Mouse (Mus musculus) adrenal gland, postnatal 25 days (tissue): Measurements from ENCODE around the gene Fancm. TPM values are rescaled to one million over a fixed set of nuclear protein-coding genes. Genes with fewer than 3 reads are reported as not detected.
"Not testable (repeated sequence)": the region's sequence is repeated elsewhere in the genome, so short reads cannot be mapped to it uniquely, and the experiment has no call there.

Source experiments
- DNase-seq: peaks from one replicate; pipeline ENCODE4 v3.0.0; 2021; ENCODE audit warnings: mixed read lengths
- long read RNA-seq: library from polyadenylated mRNA; stranded (forward); transcript quantifications from one replicate; pipeline ENCODE4 v2.0.0, GENCODE M21; 2021
- total RNA-seq: library from RNA; stranded (reverse); gene quantifications from 2 replicates; pipeline ENCODE4 v1.2.3, GENCODE M21; 2021

Gene Fancm
- total RNA-seq: 14.5 and 17.6 TPM in 2 replicates
- long read RNA-seq, partial matches to known transcripts: 0 of 2 reads
- long read RNA-seq, other reads (novel, unspliced or antisense): 1 of 2 reads

DNA sequence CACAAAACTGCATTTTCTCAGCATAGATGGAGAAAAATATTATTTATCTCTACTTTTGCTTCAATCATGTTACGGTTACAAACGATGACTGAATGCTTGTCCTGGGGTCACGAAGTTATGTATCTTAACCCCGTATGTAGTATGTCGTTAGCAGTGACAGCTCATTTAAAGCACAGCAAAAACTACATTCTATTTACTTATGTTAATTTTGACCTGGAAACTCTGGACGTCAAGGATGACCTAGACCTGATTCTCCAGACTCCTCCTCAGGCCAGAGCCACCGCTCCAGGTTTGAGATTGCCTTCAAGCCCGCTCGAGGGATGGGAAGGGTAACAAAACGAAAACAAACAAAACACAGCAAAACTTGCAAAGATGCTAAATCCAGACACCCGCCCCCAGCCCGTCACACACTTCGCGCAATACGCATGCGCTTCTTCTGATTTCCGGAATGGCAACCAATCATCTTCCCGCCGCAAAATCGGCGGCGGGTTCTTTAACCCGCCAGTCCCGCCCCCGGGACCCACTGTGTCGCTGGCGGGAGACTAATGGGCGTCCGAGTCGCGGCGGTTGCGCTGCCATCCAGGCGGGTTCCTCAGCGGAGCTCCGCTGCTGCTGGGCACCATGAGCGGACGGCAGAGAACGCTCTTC is at the start of gene Fancm:
TSS of gene Fancm (plus strand) at position 519 of the 648 bp plus-strand sequence.
- peak; percentile 89 for DNase-seq

- DNase-seq: no peak
Observed at GRCm38 (mm10) chr12:65035839-65036189, 39.6 kb upstream of the Fancm start.

DNA sequence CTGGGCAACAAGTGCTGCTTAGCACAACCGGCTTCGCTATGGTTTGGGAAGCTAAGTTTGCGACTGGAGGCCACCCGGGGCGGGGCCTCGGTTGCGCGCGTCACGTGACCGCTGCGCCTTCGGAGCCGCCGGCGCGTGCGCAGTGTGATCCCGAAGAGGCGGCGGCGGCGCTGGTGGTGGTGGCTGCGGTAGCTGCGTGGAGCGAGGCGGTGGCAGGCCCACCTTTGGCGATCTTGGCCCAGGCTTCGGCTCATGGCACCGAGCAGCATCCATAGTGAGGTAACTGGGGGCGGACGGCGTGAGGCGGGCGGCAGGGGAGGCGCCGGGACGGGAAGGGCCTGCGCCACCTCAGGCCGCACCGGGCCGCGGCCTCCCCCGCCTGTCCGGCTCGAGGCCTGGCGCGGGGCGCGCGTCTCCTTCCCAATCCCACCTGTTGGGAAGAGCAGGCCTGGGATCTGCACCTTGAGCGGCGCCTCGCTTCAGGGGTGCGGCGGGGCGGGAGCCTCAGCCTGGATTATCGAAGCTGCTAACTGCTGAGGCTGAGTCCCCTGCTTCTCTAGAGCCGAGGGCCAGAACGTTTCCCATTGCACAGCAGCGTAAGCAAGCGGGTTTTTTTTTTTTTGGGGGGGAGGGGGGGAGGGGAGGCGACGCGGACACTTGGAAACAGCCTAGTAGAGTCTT is 39.1 kb upstream of the Fancm start, which contains the start of gene Prpf39:
TSS of gene Prpf39 (plus strand) at position 144 of the 681 bp plus-strand sequence.
- DNase-seq: peak; percentile 94

GRCm38 (mm10) chr12:65036892-65037545 is 38.4 kb upstream of the Fancm start:
- no peak for DNase-seq

GRCm38 (mm10) chr12:65037546-65037937 is 37.9 kb upstream of the Fancm start:
- peak; percentile 29 for DNase-seq

DNA sequence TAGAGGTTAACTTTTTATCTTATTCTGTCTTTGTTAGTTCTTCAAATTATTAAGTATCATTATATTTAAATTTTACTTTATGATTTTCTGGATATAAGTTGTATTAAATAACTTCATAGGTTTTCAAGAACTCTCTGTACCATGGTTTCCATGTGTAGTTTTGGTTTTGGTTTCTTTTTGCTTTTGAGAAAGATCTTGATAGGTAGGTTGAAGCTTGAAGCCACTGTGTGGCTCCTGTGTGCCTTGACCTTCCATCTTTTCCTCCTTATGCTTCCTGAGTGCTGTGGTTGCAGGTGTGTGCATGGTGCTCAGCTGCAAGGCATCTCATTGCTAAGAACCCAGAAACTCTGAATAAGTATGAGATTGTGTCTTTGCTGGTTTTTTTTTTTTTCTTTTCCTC is 26.6 kb upstream of the Fancm start:
- DNase-seq: no peak

- no peak for DNase-seq
Observed at GRCm38 (mm10) chr12:65058203-65058602, 17.2 kb upstream of the Fancm start.

DNA sequence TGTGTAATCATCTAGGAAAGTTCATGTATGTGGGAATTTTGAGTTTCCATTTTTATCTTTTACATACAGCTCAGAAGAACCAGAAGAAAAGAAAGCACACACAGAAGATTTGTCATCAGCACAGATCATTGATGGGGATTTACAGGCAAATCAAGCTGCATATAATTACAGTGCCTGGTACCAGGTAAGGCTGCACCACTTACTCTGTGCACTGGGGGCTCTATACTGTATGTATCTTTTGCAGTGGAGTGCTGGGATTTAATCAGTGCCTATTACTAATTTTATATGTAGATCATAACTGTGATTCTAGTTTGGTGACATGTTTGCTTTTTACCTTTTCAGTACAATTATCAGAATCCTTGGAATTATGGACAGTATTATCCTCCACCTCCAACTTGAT is 14.3 kb upstream of the Fancm start:
- no peak for DNase-seq

- no peak for DNase-seq
Observed at GRCm38 (mm10) chr12:65065241-65065640, 10.2 kb upstream of the Fancm start.

GRCm38 (mm10) chr12:65066234-65066633 is 9.2 kb upstream of the Fancm start:
- no peak for DNase-seq

GRCm38 (mm10) chr12:65068409-65068808 is 7.0 kb upstream of the Fancm start:
- no peak for DNase-seq

- no peak for DNase-seq
Observed at GRCm38 (mm10) chr12:65072911-65073610, 2.3 kb upstream of the Fancm start.

DNA sequence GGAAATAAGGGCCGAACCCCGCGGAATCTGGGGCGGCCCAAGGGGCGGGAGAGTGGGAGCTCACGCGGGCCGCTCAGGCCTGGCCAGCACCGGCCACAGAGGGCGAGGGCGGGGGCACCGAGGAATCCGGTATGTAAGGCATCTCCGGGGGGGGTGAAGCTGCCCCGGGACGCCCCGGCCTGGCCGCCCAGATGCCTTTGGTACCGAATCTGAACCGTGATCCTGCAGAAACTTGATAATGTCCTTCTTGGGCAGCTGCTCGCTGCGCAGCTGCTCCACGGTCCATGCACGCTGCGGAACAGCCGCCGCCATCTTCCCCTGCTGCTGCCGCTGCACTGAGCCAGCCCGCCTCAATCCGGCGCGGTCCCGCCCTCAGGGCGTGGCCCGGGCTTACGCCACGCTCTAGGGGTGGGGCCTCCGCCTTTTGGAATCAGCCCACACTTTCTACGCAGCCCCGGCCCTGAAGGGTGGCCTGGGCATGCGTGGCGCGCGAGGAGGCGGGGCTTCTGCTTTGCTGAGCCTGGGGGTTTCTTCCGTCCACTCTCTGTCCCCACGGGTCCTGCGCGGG is 1.7 kb upstream of the Fancm start, which contains the start of gene Fkbp3:
TSS of gene Fkbp3 (minus strand) at position 397 of the 568 bp plus-strand sequence.
- DNase-seq: peak; percentile 98

- DNase-seq: no peak
Observed at GRCm38 (mm10) chr12:65074651-65075050, 752 bp upstream of the Fancm start.

GRCm38 (mm10) chr12:65075733-65076310 is 419 bp downstream of the Fancm start:
- no peak for DNase-seq

- DNase-seq: no peak
Observed at GRCm38 (mm10) chr12:65076906-65077305, 1.5 kb downstream of the Fancm start.

DNA sequence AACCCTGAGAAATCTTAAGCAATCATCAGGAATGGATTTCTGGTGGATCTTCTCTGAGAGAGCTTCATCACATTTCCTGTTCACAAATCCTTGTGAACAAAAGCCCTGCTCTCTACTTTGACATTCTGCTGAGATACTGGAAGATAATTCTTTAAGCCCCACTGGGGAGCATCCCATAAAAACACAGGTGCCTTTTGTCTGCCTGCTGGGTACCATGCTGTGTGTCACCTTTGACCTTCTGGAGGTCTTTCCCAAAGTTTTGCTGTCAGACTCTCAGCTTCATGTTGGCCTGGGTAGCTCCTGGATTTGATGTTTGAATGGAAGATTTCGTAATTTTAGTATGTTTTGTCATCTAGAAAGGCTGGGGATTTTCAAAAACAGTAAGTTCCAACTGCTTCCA is 33.3 kb downstream of the Fancm start:
- no peak for DNase-seq

DNA sequence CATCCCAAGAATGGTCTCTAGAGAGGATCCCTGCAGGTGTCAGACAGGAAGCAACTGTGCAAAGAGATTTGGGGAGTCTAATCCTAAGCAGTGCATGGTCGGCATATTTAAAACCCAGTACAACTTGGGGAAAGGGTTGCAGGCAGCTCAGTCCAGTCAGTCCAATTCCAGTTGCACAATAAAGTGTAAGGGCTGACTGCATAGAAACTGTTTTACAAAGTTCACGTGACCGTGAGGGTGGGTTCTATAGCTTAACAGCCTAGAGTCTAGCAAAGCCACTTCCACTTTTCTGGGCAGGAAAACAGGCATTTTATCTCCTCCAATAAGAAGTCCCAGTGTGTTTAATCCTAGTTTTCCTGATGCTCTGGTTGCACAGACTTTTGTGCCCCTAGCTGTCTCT is 36.1 kb downstream of the Fancm start:
- DNase-seq: no peak

GRCm38 (mm10) chr12:65112811-65113210 is 37.4 kb downstream of the Fancm start:
- no peak for DNase-seq

GRCm38 (mm10) chr12:65113925-65114324 is 38.5 kb downstream of the Fancm start:
- no peak for DNase-seq

GRCm38 (mm10) chr12:65114978-65115377 is 39.6 kb downstream of the Fancm start:
- DNase-seq: not testable (repeated sequence)

- DNase-seq: no peak
Observed at GRCm38 (mm10) chr12:65118968-65119367, 43.6 kb downstream of the Fancm start.
